Mouse (Mus musculus): ENCODE measurements around the gene Gm49395. TPM values are rescaled to one million over a fixed set of nuclear protein-coding genes. Genes with fewer than 3 reads are reported as not detected.

Gene Gm49395
- 2.8 TPM in 2 replicates for polyA plus RNA-seq (2015; fragmentation: Nextera tagmentation; extraction: Ambion mirVana)

GRCm38 (mm10) chr13:115101355-115102191 lies at the start of gene Gm49395, which contains the start of gene Itga1:
Gene Gm49395 (minus strand): TSS chr13:115101921.
Gene Itga1 (minus strand): TSS chr13:115101964.
- Histone ChIP-seq H3K4me1 (ENCODE audit: control insufficient read depth, low read depth, low read length) (no peaks in the 10 kb centered on the region), H3K36me3 (ENCODE audit: control insufficient read depth, insufficient read depth) (no peaks in the 10 kb centered on the region), H3K4me3 (ENCODE audit: low read depth, low read length) (peak within 1 kb of the TSS; percentile 63), H3K27me3 (ENCODE audit: control insufficient read depth, insufficient read depth, low read depth, low read length) (peaks cover 30% of the 10 kb centered on the region), H3K4me2 (ENCODE audit: low read depth, low read length) (peak within 1 kb of the TSS; percentile 51), H3K27ac (ENCODE audit: low read length) (peak within 1 kb of the TSS; percentile 83), H3K9me3 (replicated peaks; ENCODE audit: control insufficient read depth, low read length) (no peaks in the 10 kb centered on the region), H3K9ac (ENCODE audit: low read depth, low read length) (peak within 1 kb of the TSS; percentile 15)
- peak; percentile 86 for ATAC-seq (ENCODE audit: low read depth)
- WGBS (ENCODE audit: insufficient replicate concordance), result 1% methylated on average over 39 of the region's 39 CpGs

GRCm38 (mm10) chr13:115150602-115151001 lies 48.9 kb upstream of the Gm49395 start:
- Histone ChIP-seq H3K4me1 (ENCODE audit: control insufficient read depth, low read depth, low read length) (no peaks in the 10 kb centered on the region), H3K9me3 (replicated peaks; ENCODE audit: control insufficient read depth, low read length) (no peaks in the 10 kb centered on the region), H3K27me3 (ENCODE audit: control insufficient read depth, insufficient read depth, low read depth, low read length) (no peaks in the 10 kb centered on the region), H3K36me3 (ENCODE audit: control insufficient read depth, insufficient read depth) (no peaks in the 10 kb centered on the region), H3K9ac (ENCODE audit: low read depth, low read length) (no peak overlapping the region), H3K4me3 (ENCODE audit: low read depth, low read length) (no peak overlapping the region), H3K4me2 (ENCODE audit: low read depth, low read length) (no peak overlapping the region), H3K27ac (ENCODE audit: low read length) (no peak overlapping the region)
- no peak for ATAC-seq (ENCODE audit: low read depth)
- WGBS (ENCODE audit: insufficient replicate concordance), result 65% methylated on average over 1 of the region's 1 CpGs

- H3K9me3 ChIP-seq (replicated peaks; ENCODE audit: control insufficient read depth, low read length), result no peaks in the 10 kb centered on the region
- H3K27ac ChIP-seq (ENCODE audit: low read length), result no peak overlapping the region
- ATAC-seq (ENCODE audit: low read depth), result no peak
- H3K4me2 ChIP-seq (ENCODE audit: low read depth, low read length), result no peak overlapping the region
- no peaks in the 10 kb centered on the region for H3K27me3 ChIP-seq (ENCODE audit: control insufficient read depth, insufficient read depth, low read depth, low read length)
- H3K36me3 ChIP-seq (ENCODE audit: control insufficient read depth, insufficient read depth), result no peaks in the 10 kb centered on the region
- no peak overlapping the region for H3K4me3 ChIP-seq (ENCODE audit: low read depth, low read length)
- 64% methylated on average over 6 of the region's 6 CpGs for WGBS (ENCODE audit: insufficient replicate concordance)
- H3K4me1 ChIP-seq (ENCODE audit: control insufficient read depth, low read depth, low read length), result no peaks in the 10 kb centered on the region
- no peak overlapping the region for H3K9ac ChIP-seq (ENCODE audit: low read depth, low read length)
Measured at GRCm38 (mm10) chr13:115149849-115150248, 48.1 kb upstream of the Gm49395 start.

DNA sequence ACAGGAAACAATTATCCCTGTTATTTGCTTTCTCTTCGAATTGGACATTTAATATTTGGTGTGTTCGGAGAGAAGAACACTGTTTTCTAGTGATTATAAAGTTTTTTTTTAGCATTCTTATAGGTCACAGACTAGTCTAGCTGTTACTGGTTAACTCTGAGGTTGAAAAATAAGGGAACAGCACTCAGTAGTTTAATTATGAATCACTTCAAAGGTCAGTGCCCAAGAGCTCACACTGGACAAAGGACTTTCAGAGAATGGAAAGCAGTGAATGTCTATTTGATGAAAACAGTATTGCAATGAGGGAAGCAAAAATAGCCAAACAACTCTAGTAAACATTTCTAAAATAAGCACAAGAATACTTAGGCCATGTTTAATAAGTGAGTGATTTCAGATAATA lies 41.9 kb upstream of the Gm49395 start:
- Histone ChIP-seq H3K9ac (ENCODE audit: low read depth, low read length) (no peak overlapping the region), H3K27ac (ENCODE audit: low read length) (no peak overlapping the region), H3K36me3 (ENCODE audit: control insufficient read depth, insufficient read depth) (no peaks in the 10 kb centered on the region), H3K9me3 (replicated peaks; ENCODE audit: control insufficient read depth, low read length) (no peaks in the 10 kb centered on the region), H3K4me1 (ENCODE audit: control insufficient read depth, low read depth, low read length) (no peaks in the 10 kb centered on the region), H3K4me2 (ENCODE audit: low read depth, low read length) (no peak overlapping the region), H3K4me3 (ENCODE audit: low read depth, low read length) (no peak overlapping the region), H3K27me3 (ENCODE audit: control insufficient read depth, insufficient read depth, low read depth, low read length) (no peaks in the 10 kb centered on the region)
- ATAC-seq (ENCODE audit: low read depth), result no peak
- WGBS (ENCODE audit: insufficient replicate concordance), result 71% methylated on average over 2 of the region's 2 CpGs

DNA sequence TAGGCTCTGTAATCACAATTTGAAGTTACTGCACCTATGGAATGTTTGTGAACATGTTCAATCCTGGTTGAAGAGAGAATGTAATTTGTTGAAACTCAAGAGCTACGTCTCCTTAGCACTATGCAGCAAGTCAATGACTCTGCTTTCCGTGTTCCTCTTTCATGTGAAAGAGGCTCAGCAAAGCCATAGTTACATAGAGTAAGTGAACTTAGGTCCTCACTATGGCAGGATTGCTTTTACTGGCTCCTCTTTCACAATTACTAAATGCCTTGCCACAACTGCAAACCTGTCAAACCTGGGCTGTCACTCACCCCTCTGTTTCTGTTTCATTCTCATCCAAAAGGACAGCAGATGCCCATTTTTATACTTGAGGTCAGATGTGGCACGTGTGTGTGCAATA lies 40.3 kb upstream of the Gm49395 start:
- Histone ChIP-seq H3K4me3 (ENCODE audit: low read depth, low read length) (no peak overlapping the region), H3K4me2 (ENCODE audit: low read depth, low read length) (no peak overlapping the region), H3K9me3 (replicated peaks; ENCODE audit: control insufficient read depth, low read length) (no peaks in the 10 kb centered on the region), H3K36me3 (ENCODE audit: control insufficient read depth, insufficient read depth) (no peaks in the 10 kb centered on the region), H3K27ac (ENCODE audit: low read length) (no peak overlapping the region), H3K4me1 (ENCODE audit: control insufficient read depth, low read depth, low read length) (no peaks in the 10 kb centered on the region), H3K27me3 (ENCODE audit: control insufficient read depth, insufficient read depth, low read depth, low read length) (no peaks in the 10 kb centered on the region), H3K9ac (ENCODE audit: low read depth, low read length) (no peak overlapping the region)
- 58% methylated on average over 3 of the region's 3 CpGs for WGBS (ENCODE audit: insufficient replicate concordance)
- no peak for ATAC-seq (ENCODE audit: low read depth)

GRCm38 (mm10) chr13:115138513-115138912 lies 36.8 kb upstream of the Gm49395 start:
- Histone ChIP-seq H3K9ac (ENCODE audit: low read depth, low read length) (no peak overlapping the region), H3K27ac (ENCODE audit: low read length) (no peak overlapping the region), H3K27me3 (ENCODE audit: control insufficient read depth, insufficient read depth, low read depth, low read length) (no peaks in the 10 kb centered on the region), H3K4me2 (ENCODE audit: low read depth, low read length) (no peak overlapping the region), H3K4me1 (ENCODE audit: control insufficient read depth, low read depth, low read length) (no peaks in the 10 kb centered on the region), H3K36me3 (ENCODE audit: control insufficient read depth, insufficient read depth) (no peaks in the 10 kb centered on the region), H3K9me3 (replicated peaks; ENCODE audit: control insufficient read depth, low read length) (no peaks in the 10 kb centered on the region), H3K4me3 (ENCODE audit: low read depth, low read length) (no peak overlapping the region)
- ATAC-seq (ENCODE audit: low read depth), result no peak
- 75% methylated on average over 7 of the region's 7 CpGs for WGBS (ENCODE audit: insufficient replicate concordance)

GRCm38 (mm10) chr13:115136761-115137160 lies 35.0 kb upstream of the Gm49395 start:
- Histone ChIP-seq H3K36me3 (ENCODE audit: control insufficient read depth, insufficient read depth) (no peaks in the 10 kb centered on the region), H3K9ac (ENCODE audit: low read depth, low read length) (no peak overlapping the region), H3K27me3 (ENCODE audit: control insufficient read depth, insufficient read depth, low read depth, low read length) (no peaks in the 10 kb centered on the region), H3K4me2 (ENCODE audit: low read depth, low read length) (no peak overlapping the region), H3K27ac (ENCODE audit: low read length) (no peak overlapping the region), H3K4me1 (ENCODE audit: control insufficient read depth, low read depth, low read length) (no peaks in the 10 kb centered on the region), H3K9me3 (replicated peaks; ENCODE audit: control insufficient read depth, low read length) (no peaks in the 10 kb centered on the region), H3K4me3 (ENCODE audit: low read depth, low read length) (no peak overlapping the region)
- 54% methylated on average over 3 of the region's 3 CpGs for WGBS (ENCODE audit: insufficient replicate concordance)
- ATAC-seq (ENCODE audit: low read depth), result no peak

GRCm38 (mm10) chr13:115132435-115132834 lies 30.7 kb upstream of the Gm49395 start:
- no peaks in the 10 kb centered on the region for H3K9me3 ChIP-seq (replicated peaks; ENCODE audit: control insufficient read depth, low read length)
- H3K4me3 ChIP-seq (ENCODE audit: low read depth, low read length), result no peak overlapping the region
- no peaks in the 10 kb centered on the region for H3K36me3 ChIP-seq (ENCODE audit: control insufficient read depth, insufficient read depth)
- no peak overlapping the region for H3K4me2 ChIP-seq (ENCODE audit: low read depth, low read length)
- H3K4me1 ChIP-seq (ENCODE audit: control insufficient read depth, low read depth, low read length), result no peaks in the 10 kb centered on the region
- H3K27me3 ChIP-seq (ENCODE audit: control insufficient read depth, insufficient read depth, low read depth, low read length), result no peaks in the 10 kb centered on the region
- no peak for ATAC-seq (ENCODE audit: low read depth)
- 34% methylated on average over 5 of the region's 5 CpGs for WGBS (ENCODE audit: insufficient replicate concordance)
- H3K27ac ChIP-seq (ENCODE audit: low read length), result no peak overlapping the region
- no peak overlapping the region for H3K9ac ChIP-seq (ENCODE audit: low read depth, low read length)

DNA sequence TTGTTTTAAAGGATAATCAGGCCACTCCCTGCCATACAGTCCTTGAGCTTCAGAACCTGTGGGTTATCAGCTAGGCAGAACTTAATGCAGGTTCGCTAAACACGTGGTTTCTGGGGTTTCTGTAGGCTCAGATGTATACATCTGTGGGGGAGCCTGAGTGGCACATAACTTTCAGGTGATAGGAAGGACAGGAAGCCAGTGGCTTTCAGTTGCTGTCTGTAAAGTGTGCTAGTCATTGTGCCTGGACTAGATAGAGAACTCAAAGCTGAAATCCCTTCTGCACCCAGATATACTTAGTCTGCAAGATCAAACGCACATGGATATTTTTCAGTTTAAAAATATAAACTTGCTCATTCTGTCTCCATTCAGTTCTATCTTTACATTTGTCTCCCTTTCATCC lies 29.7 kb upstream of the Gm49395 start:
- WGBS (ENCODE audit: insufficient replicate concordance), result 12% methylated on average over 3 of the region's 3 CpGs
- no peak for ATAC-seq (ENCODE audit: low read depth)

More for the DNA sequence above, 29.7 kb upstream of the Gm49395 start:
- Histone ChIP-seq H3K9ac (ENCODE audit: low read depth, low read length) (no peak overlapping the region), H3K4me3 (ENCODE audit: low read depth, low read length) (no peak overlapping the region), H3K4me2 (ENCODE audit: low read depth, low read length) (no peak overlapping the region), H3K27me3 (ENCODE audit: control insufficient read depth, insufficient read depth, low read depth, low read length) (no peaks in the 10 kb centered on the region), H3K27ac (ENCODE audit: low read length) (no peak overlapping the region), H3K36me3 (ENCODE audit: control insufficient read depth, insufficient read depth) (no peaks in the 10 kb centered on the region), H3K4me1 (ENCODE audit: control insufficient read depth, low read depth, low read length) (no peaks in the 10 kb centered on the region), H3K9me3 (replicated peaks; ENCODE audit: control insufficient read depth, low read length) (no peaks in the 10 kb centered on the region)

Measured in liver, embryonic 16.5 days (tissue).